Mouse (Mus musculus) heart, postnatal 0 days (tissue): Measurements from ENCODE around the gene Arhgap28.

Experiments used
- CTCF ChIP-seq: IDR thresholded peaks from 2 replicates; pipeline ENCODE4 v1.5.1; 2016; ENCODE audit warnings: antibody characterized with exemption, control low read depth, low read depth
- EP300 ChIP-seq: IDR thresholded peaks from 2 replicates; pipeline ENCODE4 v1.6.1; 2016; ENCODE audit warnings: antibody characterized with exemption, low read depth

DNA sequence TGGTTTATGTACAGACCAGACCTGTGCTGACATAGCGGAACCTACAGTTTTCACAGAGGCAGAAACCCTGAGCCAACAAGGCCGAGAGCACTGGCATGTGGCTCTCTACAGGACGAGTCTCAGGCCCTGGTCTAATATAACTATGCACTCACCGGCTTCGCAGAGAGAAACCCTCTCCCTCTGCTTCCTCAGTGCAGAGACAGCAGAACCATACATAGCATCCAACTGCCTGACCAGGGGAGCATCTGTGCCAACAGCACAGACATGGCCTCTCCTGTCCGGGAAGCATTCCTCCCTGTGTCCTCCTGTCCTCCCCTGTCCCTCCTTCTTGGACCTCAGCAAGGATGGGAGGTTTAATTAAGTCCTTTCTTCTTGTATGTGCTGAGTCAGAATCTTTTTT, 75.6 kb downstream of the Arhgap28 start:
- TF ChIP-seq CTCF (no peak), EP300 (no peak)
